Mouse (Mus musculus) G1E (cell line): Measurements from ENCODE around the gene Dbt.

Experiments
- CTCF ChIP-seq: IDR thresholded peaks from 2 replicates; pipeline ENCODE4 v1.5.1; 2012; ENCODE audit warnings: low read depth, low read length, inconsistent platforms, mixed read lengths
- GATA1 ChIP-seq: IDR thresholded peaks from 2 replicates; pipeline ENCODE4 v1.6.1; 2012; ENCODE audit warnings: borderline replicate concordance, low read length, inconsistent platforms, mixed read lengths
- GATA2 ChIP-seq: IDR thresholded peaks from 2 replicates; pipeline ENCODE4 v1.6.1; 2012; ENCODE audit warnings: low read depth, low read length, inconsistent platforms, borderline replicate concordance
- POLR2AphosphoS5 ChIP-seq: IDR thresholded peaks from 2 replicates; pipeline ENCODE4 v1.6.1; 2012; ENCODE audit warnings: low read depth, low read length, inconsistent platforms; ENCODE audit not compliant: insufficient replicate concordance
- TAL1 ChIP-seq: conservative IDR thresholded peaks from 2 replicates; pipeline ENCODE4 v1.6.1; 2012; ENCODE audit warnings: low read depth, low read length, inconsistent platforms, mixed read lengths

DNA sequence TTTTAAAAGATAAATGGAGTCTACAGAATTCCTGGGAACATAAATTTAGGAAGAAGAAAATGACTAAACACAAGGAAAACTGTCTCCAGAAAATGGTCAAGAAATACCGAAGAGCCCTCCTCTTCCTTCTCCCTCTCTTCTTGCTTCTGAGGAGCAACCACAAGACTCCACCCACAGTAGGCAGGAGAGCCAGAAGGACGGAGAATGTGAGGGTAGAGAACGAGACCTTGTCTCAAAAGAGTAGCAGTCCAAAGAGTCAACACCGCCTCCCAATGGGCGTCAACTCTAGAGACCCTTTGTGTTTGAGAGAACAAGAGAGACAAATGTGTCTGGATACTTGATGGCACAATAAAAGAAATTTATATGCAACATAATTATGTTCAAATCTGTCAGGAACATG is 19.2 kb upstream of the Dbt start:
- TF ChIP-seq CTCF (no peak), POLR2AphosphoS5 (no peak), TAL1 (no peak), GATA1 (no peak), GATA2 (no peak)
